Mouse (Mus musculus) thymus, postnatal 14 days (tissue): ENCODE measurements around the gene Sec24c.

Experiments
- DNase-seq: peaks from one replicate; pipeline ENCODE4 v3.0.0; 2021

Sec24c gene

GRCm38 (mm10) chr14:20737306-20737705 lies 63.2 kb downstream of the Sec24c start:
- DNase-seq: peak; percentile 26

DNA sequence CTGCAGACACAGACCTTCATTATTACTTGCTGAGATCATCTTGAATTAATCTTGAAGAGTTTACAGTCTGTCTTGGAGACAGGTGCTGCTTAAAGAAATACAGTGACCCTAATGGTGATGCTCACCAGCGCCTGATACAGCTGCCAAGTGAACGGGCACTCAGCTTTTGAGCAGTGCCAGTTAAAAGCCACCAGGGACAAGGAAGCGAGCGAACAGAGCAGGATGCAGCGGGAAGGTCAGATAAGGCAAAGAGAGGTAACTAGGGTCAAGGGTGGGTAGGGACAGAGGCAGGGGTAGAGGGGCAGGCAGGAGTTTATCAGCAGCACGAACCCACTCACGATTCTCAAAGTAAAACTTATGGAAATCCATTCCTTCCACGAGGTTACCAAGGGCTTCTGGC lies 64.4 kb downstream of the Sec24c start:
- no peak for DNase-seq

- DNase-seq: no peak
These were observed 67.2 kb downstream of the Sec24c start for GRCm38 (mm10) chr14:20741301-20741700.

- no peak for DNase-seq
These were observed 69.5 kb downstream of the Sec24c start for GRCm38 (mm10) chr14:20743614-20744013.
